Mouse (Mus musculus): ENCODE results near the gene Pnck.
A peak's percentile ranks its signal among the peaks of the same experiment; 100 is the strongest.

Pnck gene

GRCm38 (mm10) chrX:73659575-73660283 lies at the start of gene Pnck:
TSS of gene Pnck (minus strand) at chrX:73660117.
- DNase-seq (ENCODE audit: inconsistent ontology term) = no peak

DNA sequence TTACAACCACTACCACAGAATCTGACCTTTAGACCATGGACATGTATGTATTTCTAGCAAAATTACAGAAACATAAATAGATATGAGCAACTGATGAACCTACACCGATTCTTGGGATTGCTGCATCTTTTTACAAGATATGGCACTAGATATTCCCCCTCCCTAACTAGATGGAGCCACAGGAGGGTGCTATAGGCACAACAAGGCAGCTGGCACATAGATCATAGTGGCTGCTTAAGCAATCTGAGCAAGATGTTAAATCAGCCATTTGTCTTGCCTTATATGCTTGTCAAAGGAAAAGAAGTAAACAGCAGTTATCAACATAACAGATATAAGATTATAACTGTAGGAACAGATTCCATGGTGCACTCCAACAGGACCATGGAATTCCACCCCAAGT lies 40.6 kb upstream of the Pnck start:
- DNase-seq (ENCODE audit: inconsistent ontology term) = no peak

- DNase-seq (ENCODE audit: inconsistent ontology term) = peak; percentile 34
Observed at GRCm38 (mm10) chrX:73690917-73691629, 31.2 kb upstream of the Pnck start.

GRCm38 (mm10) chrX:73685629-73686028 lies 25.7 kb upstream of the Pnck start:
- DNase-seq (ENCODE audit: inconsistent ontology term) = peak; percentile 70

GRCm38 (mm10) chrX:73684978-73685377 lies 25.1 kb upstream of the Pnck start:
- no peak for DNase-seq (ENCODE audit: inconsistent ontology term)

GRCm38 (mm10) chrX:73684156-73684555 lies 24.2 kb upstream of the Pnck start:
- no peak for DNase-seq (ENCODE audit: inconsistent ontology term)

- DNase-seq (ENCODE audit: inconsistent ontology term) = no peak
Observed at GRCm38 (mm10) chrX:73676668-73677067, 16.8 kb upstream of the Pnck start.

DNA sequence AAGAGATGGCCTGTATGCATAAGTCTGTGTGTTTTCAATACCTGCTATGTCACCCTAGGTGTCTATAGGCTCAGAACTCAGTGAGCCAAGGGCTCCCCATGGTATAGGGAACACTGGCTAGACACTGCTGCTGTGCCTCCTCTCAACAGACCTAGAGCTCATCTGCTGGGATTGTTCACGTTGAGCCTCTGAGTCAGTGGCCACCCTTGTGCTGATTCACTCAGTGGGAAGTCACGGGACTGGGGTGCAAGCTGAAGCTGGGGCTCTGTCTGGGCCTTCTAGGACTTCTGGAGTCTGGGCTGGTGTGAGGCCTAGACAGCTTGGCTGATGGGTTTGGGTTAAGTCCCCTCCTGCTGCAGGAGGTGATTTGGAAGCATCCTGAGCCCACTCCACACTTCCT lies 15.3 kb upstream of the Pnck start:
- no peak for DNase-seq (ENCODE audit: inconsistent ontology term)

DNA sequence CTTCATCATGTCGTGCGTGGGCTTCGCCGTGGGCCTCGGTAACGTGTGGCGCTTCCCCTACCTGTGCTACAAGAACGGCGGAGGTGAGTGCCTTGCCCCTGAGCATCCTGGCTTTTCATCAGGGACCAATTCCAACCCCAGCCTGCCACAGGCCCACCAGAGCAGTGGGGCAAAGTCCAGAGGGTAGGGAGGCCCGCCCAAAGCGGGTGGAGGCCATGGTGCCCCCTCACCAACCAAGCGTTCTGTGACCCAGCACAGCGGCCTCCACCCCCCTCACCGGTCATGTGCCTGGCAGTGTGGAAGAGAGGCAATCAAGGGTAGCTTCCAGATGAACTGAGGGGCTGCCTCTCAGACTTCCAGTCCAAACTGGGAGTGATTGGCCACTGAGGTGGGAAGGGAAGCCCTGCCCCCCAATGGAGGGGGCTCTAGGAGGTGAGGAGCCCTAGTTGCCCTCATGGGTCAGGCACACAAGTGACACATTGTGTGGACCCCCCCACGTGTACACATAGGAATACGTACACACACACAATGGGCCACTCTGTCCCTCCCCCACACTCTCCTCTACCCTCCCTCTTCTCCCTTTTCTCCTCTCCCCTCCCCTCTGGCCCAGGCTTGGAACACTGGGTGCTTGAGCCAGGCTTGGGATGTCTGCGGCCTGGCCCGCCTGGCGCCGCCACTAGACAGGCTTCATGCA lies 14.2 kb upstream of the Pnck start:
- DNase-seq (ENCODE audit: inconsistent ontology term) = peak; percentile 48

GRCm38 (mm10) chrX:73673619-73673967 lies 13.7 kb upstream of the Pnck start:
- DNase-seq (ENCODE audit: inconsistent ontology term) = no peak

- peak; percentile 79 for DNase-seq (ENCODE audit: inconsistent ontology term)
Observed at GRCm38 (mm10) chrX:73672879-73673618, 13.1 kb upstream of the Pnck start, which contains the start of gene Slc6a8. TSS of gene Slc6a8 (plus strand) at chrX:73673150.

- DNase-seq (ENCODE audit: inconsistent ontology term) = peak; percentile 61
Observed at GRCm38 (mm10) chrX:73672031-73672431, 12.1 kb upstream of the Pnck start.

DNA sequence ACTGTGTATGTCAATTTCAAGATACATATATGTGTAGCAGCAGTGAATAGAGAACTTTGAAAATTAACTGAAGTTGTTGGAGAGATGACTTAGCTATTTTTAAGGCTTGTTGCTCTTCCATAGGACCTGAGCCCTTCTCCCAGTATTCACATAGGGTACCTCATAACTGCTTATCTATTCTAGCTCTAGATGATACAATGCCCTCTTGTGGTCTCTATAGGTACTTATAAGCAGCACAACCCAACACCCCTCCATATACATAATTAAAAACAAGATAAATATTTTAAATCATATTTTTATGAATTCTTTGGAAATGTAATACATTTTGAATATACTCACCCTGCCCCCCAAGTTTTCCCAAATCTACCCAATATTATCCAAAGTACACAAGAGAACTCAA lies 3.2 kb upstream of the Pnck start:
- DNase-seq (ENCODE audit: inconsistent ontology term) = no peak

DNA sequence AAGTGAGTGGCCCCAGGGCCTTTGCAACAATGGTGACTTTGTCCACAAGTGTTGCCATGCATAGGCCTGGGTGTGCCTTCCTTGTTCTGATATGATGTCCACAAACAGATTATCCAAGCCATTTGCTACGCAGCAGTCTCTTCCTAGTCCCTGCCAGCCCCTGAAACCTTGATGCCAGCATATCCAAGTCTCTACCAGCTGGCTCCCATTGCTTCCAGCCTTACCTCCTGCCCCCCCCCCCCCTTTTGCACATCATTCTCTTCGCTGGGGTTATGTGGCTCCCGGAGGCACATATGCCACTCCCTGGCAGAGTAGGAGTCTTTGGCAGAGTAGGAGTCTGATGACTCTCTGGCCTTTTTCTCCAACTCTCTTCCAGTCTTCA lies 358 bp upstream of the Pnck start:
- DNase-seq (ENCODE audit: inconsistent ontology term) = no peak

DNA sequence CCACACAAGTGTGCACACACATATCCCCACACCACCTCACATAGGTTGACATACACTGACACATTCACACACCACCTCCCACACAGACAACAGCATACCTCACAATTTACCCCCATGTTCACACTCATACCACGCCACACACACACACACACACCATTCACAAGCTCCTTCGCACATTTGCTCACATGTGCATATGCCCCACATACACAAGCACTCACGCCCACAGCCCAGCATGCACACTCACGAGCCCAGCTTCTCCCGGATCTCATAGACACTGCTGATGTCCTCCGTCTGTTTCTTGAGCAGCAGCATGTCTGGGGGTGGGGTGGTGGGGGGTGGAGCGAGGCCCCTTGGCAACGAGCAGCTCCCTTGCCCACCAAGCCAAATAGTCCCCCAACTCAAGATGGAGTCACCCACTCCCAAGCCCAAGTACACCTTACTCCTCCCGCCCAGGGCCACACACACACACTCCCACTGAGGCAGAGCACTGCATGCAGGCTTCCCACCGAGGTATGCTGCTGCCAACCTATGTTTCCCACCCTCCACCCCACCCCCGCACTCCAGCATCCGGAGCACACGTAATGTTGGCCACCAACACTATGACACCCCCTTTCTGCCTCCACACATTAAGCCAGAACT lies 862 bp downstream of the Pnck start:
- no peak for DNase-seq (ENCODE audit: inconsistent ontology term)

DNA sequence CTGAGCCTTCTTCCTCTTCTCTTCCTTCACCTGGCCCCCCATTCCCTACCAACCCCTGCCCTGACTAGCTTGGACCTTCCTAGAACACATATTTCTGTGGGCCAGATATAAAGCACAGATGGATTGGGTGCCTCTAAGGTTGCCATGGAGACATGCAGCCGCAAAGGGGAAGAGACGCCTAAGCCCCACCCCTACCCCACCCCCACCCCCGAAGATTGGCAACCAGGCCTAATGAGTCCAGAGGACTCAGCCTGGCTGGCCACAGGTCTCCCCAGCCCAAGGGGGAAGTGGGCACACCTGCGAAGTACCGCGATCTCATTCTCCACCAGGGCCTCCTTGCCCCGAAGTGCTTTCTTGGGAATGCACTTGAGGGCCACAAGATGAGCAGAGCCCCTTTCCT lies 1.5 kb downstream of the Pnck start:
- DNase-seq (ENCODE audit: inconsistent ontology term) = no peak

DNA sequence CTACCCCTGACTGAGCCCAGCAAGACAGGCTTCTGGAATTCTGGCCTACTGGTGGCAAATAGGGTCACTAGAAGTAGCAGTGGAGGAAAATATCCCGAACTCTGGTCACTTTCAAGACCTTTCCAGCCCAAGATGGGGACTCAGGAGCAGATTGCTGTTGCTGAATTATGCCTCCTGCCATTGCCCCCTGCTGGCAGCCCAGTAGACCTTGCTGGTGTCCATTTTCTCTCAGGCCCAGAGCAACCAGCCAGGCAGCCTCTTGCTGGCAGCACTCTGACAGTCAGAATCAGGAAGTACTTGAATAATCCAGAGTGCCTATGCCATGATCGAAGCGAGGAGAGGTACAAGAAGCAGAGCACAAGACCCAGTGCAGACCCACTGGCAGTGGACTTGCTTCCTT lies 4.4 kb downstream of the Pnck start:
- DNase-seq (ENCODE audit: inconsistent ontology term) = no peak

- peak; percentile 62 for DNase-seq (ENCODE audit: inconsistent ontology term)
Observed at GRCm38 (mm10) chrX:73654177-73654576, 5.7 kb downstream of the Pnck start.

- DNase-seq (ENCODE audit: inconsistent ontology term) = no peak
Observed at GRCm38 (mm10) chrX:73653392-73653791, 6.5 kb downstream of the Pnck start.

- peak; percentile 39 for DNase-seq (ENCODE audit: inconsistent ontology term)
Observed at GRCm38 (mm10) chrX:73650869-73651268, 9.0 kb downstream of the Pnck start.

- DNase-seq (ENCODE audit: inconsistent ontology term) = no peak
Observed at GRCm38 (mm10) chrX:73645121-73645520, 14.8 kb downstream of the Pnck start.

All from Muller cell, postnatal 12 days (primary cell).